19 mouse cellular contexts compared by ENCODE assay signal in genomic region chr11:88952117-88952516, GRCm38 (mm10). TPM values are rescaled to one million over a fixed set of nuclear protein-coding genes. Genes with fewer than 3 reads are reported as not detected.
"Had no signal": no experiment of that assay in that cellular context is flagged by ENCODE, and none has a peak within 500 bp of the region (broad histone marks: within the 10 kb centered on the region; RNA-seq: fewer than 3 reads in every experiment).

No protein-coding gene starts in this region.

- H3K9ac ChIP-seq: lung, embryonic 14.5 days; midbrain, embryonic 13.5 days; midbrain, embryonic 15.5 days; neural tube, embryonic 13.5 days; neural tube, embryonic 15.5 days had no signal

- H3K27ac ChIP-seq: midbrain, embryonic 13.5 days; midbrain, embryonic 15.5 days; neural tube, embryonic 13.5 days; neural tube, embryonic 15.5 days had no signal

- H3K36me3 ChIP-seq: midbrain, embryonic 15.5 days; neural tube, embryonic 13.5 days had no signal

- H3K9me3 ChIP-seq: midbrain, embryonic 13.5 days; midbrain, embryonic 15.5 days; neural tube, embryonic 13.5 days; neural tube, embryonic 15.5 days had no signal

- H3K27me3 ChIP-seq: midbrain, embryonic 13.5 days; midbrain, embryonic 15.5 days; neural tube, embryonic 13.5 days; neural tube, embryonic 15.5 days had no signal

- H3K4me3 ChIP-seq: midbrain, embryonic 13.5 days; midbrain, embryonic 15.5 days; neural tube, embryonic 13.5 days; neural tube, embryonic 15.5 days had no signal

- DNase-seq: lung, adult 18-20 months; lung, embryonic 14.5 days; lung, postnatal 10 days; lung, postnatal 4 days; retina, postnatal 1 day; right cerebral cortex, adult 18-20 months; right cerebral cortex, postnatal 25 days; right cerebral cortex, postnatal 4 days; spleen, adult 18-20 months; thymus, adult 18-20 months; thymus, postnatal 25 days; thymus, postnatal 4 days had no signal

RNA-seq across cellular contexts. Expression of gene Elobl, which starts 14.6 kb away (rescaled TPM):
- total RNA-seq: megakaryocyte, adult 5-6 weeks; megakaryocyte-erythroid progenitor cell, adult 5-6 weeks; monocyte, adult 5-6 weeks had no signal
